Mouse (Mus musculus) embryonic facial prominence, embryonic 10.5 days (tissue): ENCODE results near the gene Itprid2. TPM values are rescaled to one million over a fixed set of nuclear protein-coding genes. Genes with fewer than 3 reads are reported as not detected.
"Not testable (repeated sequence)": the region's sequence is repeated elsewhere in the genome, so short reads cannot be mapped to it uniquely, and the experiment has no call there.

ENCODE experiments used
- DNase-seq: peaks from one replicate; pipeline ENCODE4 v3.0.0-alpha.2; 2017; ENCODE audit warnings: low spot score
- H3K27ac ChIP-seq: fragments of 300-500 bp; sonication (generic); replicated peaks from 2 replicates; pipeline ENCODE4 v1.5.1; 2016; ENCODE audit warnings: mild to moderate bottlenecking
- H3K27me3 ChIP-seq: fragments of 300-500 bp; sonication (generic); replicated peaks from 2 replicates; pipeline ENCODE4 v1.6.1; 2016; ENCODE audit warnings: low read depth, mild to moderate bottlenecking; ENCODE audit not compliant: poor library complexity, severe bottlenecking
- H3K36me3 ChIP-seq: fragments of 300-500 bp; sonication (generic); replicated peaks from 2 replicates; pipeline ENCODE4 v1.6.1; 2016; ENCODE audit warnings: mild to moderate bottlenecking, moderate library complexity
- H3K4me1 ChIP-seq: fragments of 300-500 bp; sonication (generic); 2 replicates; pipeline ENCODE4 v1.6.1; 2016
- H3K4me3 ChIP-seq: fragments of 300-500 bp; sonication (generic); 2 replicates; pipeline ENCODE4 v1.5.1; 2016; ENCODE audit warnings: mild to moderate bottlenecking, moderate library complexity
- H3K9me3 ChIP-seq: fragments of 300-500 bp; sonication (generic); 2 replicates; pipeline ENCODE4 v1.6.1; 2016; ENCODE audit warnings: mild to moderate bottlenecking
- WGBS: fragments of 180-500 bp; shearing (Covaris S2); methylation state at CpG from one replicate; pipeline ENCODE4 v1.1.7; 2016; 5-methylcytosine and 5-hydroxymethylcytosine counted together
- polyA plus RNA-seq: library from polyadenylated mRNA; unstranded; fragments of >200 nt; fragmentation: Nextera tagmentation; extraction: Ambion mirVana; gene quantifications from 2 replicates; pipeline ENCODE4 v1.2.1, GENCODE M21; 2016

The Itprid2 gene
- polyA plus RNA-seq, result 6.1 and 6.6 TPM in 2 replicates

GRCm38 (mm10) chr2:79634528-79635400 lies at the start of gene Itprid2:
Gene Itprid2 (plus strand): TSS chr2:79635352.
- WGBS, result 3% methylated on average over 44 of the region's 46 CpGs
- peak; percentile 100 for DNase-seq
- Histone ChIP-seq H3K27me3 (no peaks in the 10 kb centered on the region), H3K36me3 (no peaks in the 10 kb centered on the region), H3K27ac (peak within 1 kb of the TSS; percentile 89), H3K9me3 (no peaks in the 10 kb centered on the region), H3K4me1 (peaks cover 15% of the 10 kb centered on the region), H3K4me3 (peak within 1 kb of the TSS; percentile 74)

GRCm38 (mm10) chr2:79596177-79596576 lies 39.0 kb upstream of the Itprid2 start:
- DNase-seq, result no peak
- 90% methylated on average over 2 of the region's 2 CpGs for WGBS
- H3K27me3 ChIP-seq, result no peaks in the 10 kb centered on the region
- H3K36me3 ChIP-seq, result no peaks in the 10 kb centered on the region
- H3K27ac ChIP-seq, result no peak overlapping the region
- H3K9me3 ChIP-seq, result no peaks in the 10 kb centered on the region
- H3K4me1 ChIP-seq, result no peaks in the 10 kb centered on the region; the same call in 1 of the 2 replicates
- H3K4me3 ChIP-seq, result no peak overlapping the region

- DNase-seq, result no peak
- no peak overlapping the region for H3K4me3 ChIP-seq
- no peaks in the 10 kb centered on the region for H3K9me3 ChIP-seq
- peaks cover 6% of the 10 kb centered on the region; the same call in 1 of the 2 replicates for H3K4me1 ChIP-seq
- H3K27ac ChIP-seq, result no peak overlapping the region
- H3K36me3 ChIP-seq, result no peaks in the 10 kb centered on the region
- no peaks in the 10 kb centered on the region for H3K27me3 ChIP-seq
These were observed 38.1 kb upstream of the Itprid2 start for GRCm38 (mm10) chr2:79597090-79597489.

- H3K9me3 ChIP-seq, H3K4me1 ChIP-seq, H3K36me3 ChIP-seq, H3K27me3 ChIP-seq, H3K27ac ChIP-seq, H3K4me3 ChIP-seq, DNase-seq: not testable (repeated sequence)
- 71% methylated on average over 2 of the region's 2 CpGs for WGBS
These were observed 34.0 kb upstream of the Itprid2 start for GRCm38 (mm10) chr2:79601109-79601508.

GRCm38 (mm10) chr2:79601691-79602116 lies 33.4 kb upstream of the Itprid2 start:
- no peaks in the 10 kb centered on the region for H3K9me3 ChIP-seq
- no peak overlapping the region for H3K4me3 ChIP-seq
- no peak overlapping the region for H3K27ac ChIP-seq
- H3K27me3 ChIP-seq, result no peaks in the 10 kb centered on the region
- no peaks in the 10 kb centered on the region for H3K36me3 ChIP-seq
- DNase-seq, result no peak
- peaks cover 6% of the 10 kb centered on the region; the same call in 1 of the 2 replicates for H3K4me1 ChIP-seq
- 29% methylated on average over 4 of the region's 4 CpGs for WGBS

- Histone ChIP-seq H3K4me3 (no peak overlapping the region), H3K36me3 (no peaks in the 10 kb centered on the region), H3K9me3 (no peaks in the 10 kb centered on the region), H3K27ac (no peak overlapping the region), H3K27me3 (no peaks in the 10 kb centered on the region), H3K4me1 (peaks cover 6% of the 10 kb centered on the region; the same call in 1 of the 2 replicates)
- WGBS, result 85% methylated on average over 6 of the region's 6 CpGs
- no peak for DNase-seq
These were observed 32.8 kb upstream of the Itprid2 start for GRCm38 (mm10) chr2:79602306-79602705.

- no peak overlapping the region for H3K27ac ChIP-seq
- DNase-seq, result no peak
- no peak overlapping the region for H3K4me3 ChIP-seq
- no peaks in the 10 kb centered on the region for H3K9me3 ChIP-seq
- WGBS, result 92% methylated on average over 4 of the region's 4 CpGs
- no peaks in the 10 kb centered on the region for H3K27me3 ChIP-seq
- H3K36me3 ChIP-seq, result no peaks in the 10 kb centered on the region
- H3K4me1 ChIP-seq, result peaks cover 6% of the 10 kb centered on the region; the same call in 1 of the 2 replicates
These were observed 31.8 kb upstream of the Itprid2 start for GRCm38 (mm10) chr2:79603363-79603762.

GRCm38 (mm10) chr2:79606033-79606432 lies 29.1 kb upstream of the Itprid2 start:
- H3K4me3 ChIP-seq, result no peak overlapping the region
- no peaks in the 10 kb centered on the region for H3K27me3 ChIP-seq
- DNase-seq, result no peak
- no peaks in the 10 kb centered on the region for H3K9me3 ChIP-seq
- H3K36me3 ChIP-seq, result no peaks in the 10 kb centered on the region
- 79% methylated on average over 2 of the region's 2 CpGs for WGBS
- H3K27ac ChIP-seq, result no peak overlapping the region
- peaks cover 6% of the 10 kb centered on the region; the same call in 1 of the 2 replicates for H3K4me1 ChIP-seq

GRCm38 (mm10) chr2:79607181-79607580 lies 28.0 kb upstream of the Itprid2 start:
- Histone ChIP-seq H3K9me3 (no peaks in the 10 kb centered on the region), H3K4me3 (no peak overlapping the region), H3K27ac (no peak overlapping the region), H3K36me3 (no peaks in the 10 kb centered on the region), H3K4me1 (no peaks in the 10 kb centered on the region), H3K27me3 (no peaks in the 10 kb centered on the region)
- 65% methylated on average over 2 of the region's 2 CpGs for WGBS
- no peak for DNase-seq

GRCm38 (mm10) chr2:79608301-79609074 lies 26.7 kb upstream of the Itprid2 start:
- no peaks in the 10 kb centered on the region for H3K9me3 ChIP-seq
- H3K4me3 ChIP-seq, result no peak overlapping the region
- no peaks in the 10 kb centered on the region for H3K4me1 ChIP-seq
- whole genome bisulfite sequencing, result 87% methylated on average over 8 of the region's 8 CpGs
- no peak overlapping the region for H3K27ac ChIP-seq
- no peaks in the 10 kb centered on the region for H3K36me3 ChIP-seq
- DNase-seq, result no peak
- H3K27me3 ChIP-seq, result no peaks in the 10 kb centered on the region

- H3K36me3 ChIP-seq, result no peaks in the 10 kb centered on the region
- H3K27ac ChIP-seq, result no peak overlapping the region
- DNase-seq, result no peak
- no peaks in the 10 kb centered on the region for H3K4me1 ChIP-seq
- H3K27me3 ChIP-seq, result no peaks in the 10 kb centered on the region
- no peaks in the 10 kb centered on the region for H3K9me3 ChIP-seq
- no peak overlapping the region for H3K4me3 ChIP-seq
- 72% methylated on average over 3 of the region's 3 CpGs for WGBS
These were observed 24.3 kb upstream of the Itprid2 start for GRCm38 (mm10) chr2:79610894-79611293.

GRCm38 (mm10) chr2:79618145-79618544 lies 17.0 kb upstream of the Itprid2 start:
- no peaks in the 10 kb centered on the region for H3K9me3 ChIP-seq
- no peaks in the 10 kb centered on the region for H3K36me3 ChIP-seq
- H3K4me1 ChIP-seq, result no peaks in the 10 kb centered on the region
- no peak overlapping the region for H3K4me3 ChIP-seq
- H3K27me3 ChIP-seq, result no peaks in the 10 kb centered on the region
- WGBS, result 86% methylated on average over 2 of the region's 2 CpGs
- DNase-seq, result no peak
- no peak overlapping the region for H3K27ac ChIP-seq
